Mouse (Mus musculus) olfactory bulb, adult 2 months (tissue): ENCODE measurements around the gene Skida1.

Source experiments
- CTCF ChIP-seq: fragments of 200-500 bp; IDR thresholded peaks from 2 replicates; pipeline ENCODE4 v1.5.1; 2012; ENCODE audit warnings: low read depth, mild to moderate bottlenecking, low read length, moderate library complexity; ENCODE audit not compliant: insufficient read depth
- POLR2A ChIP-seq: fragments of 200-500 bp; IDR thresholded peaks from 2 replicates; pipeline ENCODE4 v1.6.1; 2012; ENCODE audit warnings: mild to moderate bottlenecking, low read depth, low read length, moderate library complexity; ENCODE audit not compliant: insufficient read depth

DNA sequence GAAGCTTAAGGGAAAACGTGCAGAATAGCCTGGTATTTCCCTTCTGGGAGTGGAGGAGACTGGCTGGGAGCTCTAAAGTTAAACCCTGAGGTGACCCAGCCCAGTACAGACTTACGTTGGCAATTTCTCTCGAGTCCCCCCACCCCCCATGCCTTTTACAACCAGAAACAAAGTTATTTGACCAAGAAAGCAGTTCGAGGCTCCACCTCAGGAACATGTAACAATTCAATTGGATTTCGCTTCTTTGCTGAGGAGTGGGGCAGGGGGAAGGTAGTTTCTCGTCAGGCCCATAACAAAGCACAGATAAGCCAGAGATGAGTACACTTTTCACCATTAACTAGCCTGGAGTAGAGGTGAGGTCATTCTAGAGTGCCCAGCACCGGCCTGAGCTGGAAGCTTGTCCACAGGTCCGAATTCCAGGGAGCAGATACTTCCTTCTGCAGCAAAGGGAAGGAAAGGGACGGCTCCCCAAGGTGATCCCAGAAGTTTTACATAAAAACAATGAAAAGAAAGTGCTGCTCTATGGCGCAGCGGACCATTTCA, 499 bp upstream of the Skida1 start:
- no peak for TF ChIP-seq CTCF
- TF ChIP-seq POLR2A: no peak
